Mouse (Mus musculus) erythroblast, adult 5-6 weeks (primary cell): ENCODE data around the gene Usp6nl. TPM values are rescaled to one million over a fixed set of nuclear protein-coding genes. Genes with fewer than 3 reads are reported as not detected.
A peak's percentile ranks its signal among the peaks of the same experiment; 100 is the strongest.

ENCODE experiments used
- ATAC-seq: replicated peaks from 2 replicates; pipeline ENCODE4 v1.8.0; 2016; ENCODE audit warnings: moderate number of reproducible peaks, mild to moderate bottlenecking, moderate TSS enrichment, inconsistent platforms; ENCODE audit not compliant: poor library complexity, low FRiP score, severe bottlenecking
- total RNA-seq, 2 experiments: library from RNA; stranded (forward) in 1 of 2; stranded (reverse) in 1 of 2; fragments of 150-400 nt in 1 of 2; fragments of 200-764, 138-1000 nt in 1 of 2; gene quantifications; 2 replicates each; pipeline versions ENCODE4 v1.2.3 to v1.2.4; 2015 to 2017; ENCODE audit warnings: low replicate concordance in 2 of 2

Gene Usp6nl
- total RNA-seq, 2 experiments from 2014 or later: 5.8 to 6.5 TPM

DNA sequence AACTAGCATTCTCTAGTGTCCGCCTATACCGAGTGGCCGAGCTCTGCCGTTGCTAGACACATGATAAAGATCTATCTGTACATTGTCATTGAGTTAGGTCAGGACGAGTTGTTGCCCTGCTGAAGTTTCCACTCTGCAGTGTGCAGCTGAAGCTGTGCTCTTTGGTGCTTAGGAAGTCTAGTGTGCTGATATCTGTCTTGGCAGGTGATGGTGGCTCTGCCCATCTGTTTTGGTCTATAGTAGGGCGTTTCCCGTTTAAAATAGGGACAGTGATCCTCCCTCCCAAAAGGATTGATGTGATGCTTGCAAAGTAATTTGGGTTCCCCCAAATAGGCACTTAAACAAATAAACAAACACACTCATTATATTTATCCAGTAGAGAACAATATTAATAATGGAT is 82.2 kb downstream of the Usp6nl start:
- 0 out of 2 replicates have a peak, but pooled peaks have one; percentile 51 for ATAC-seq

DNA sequence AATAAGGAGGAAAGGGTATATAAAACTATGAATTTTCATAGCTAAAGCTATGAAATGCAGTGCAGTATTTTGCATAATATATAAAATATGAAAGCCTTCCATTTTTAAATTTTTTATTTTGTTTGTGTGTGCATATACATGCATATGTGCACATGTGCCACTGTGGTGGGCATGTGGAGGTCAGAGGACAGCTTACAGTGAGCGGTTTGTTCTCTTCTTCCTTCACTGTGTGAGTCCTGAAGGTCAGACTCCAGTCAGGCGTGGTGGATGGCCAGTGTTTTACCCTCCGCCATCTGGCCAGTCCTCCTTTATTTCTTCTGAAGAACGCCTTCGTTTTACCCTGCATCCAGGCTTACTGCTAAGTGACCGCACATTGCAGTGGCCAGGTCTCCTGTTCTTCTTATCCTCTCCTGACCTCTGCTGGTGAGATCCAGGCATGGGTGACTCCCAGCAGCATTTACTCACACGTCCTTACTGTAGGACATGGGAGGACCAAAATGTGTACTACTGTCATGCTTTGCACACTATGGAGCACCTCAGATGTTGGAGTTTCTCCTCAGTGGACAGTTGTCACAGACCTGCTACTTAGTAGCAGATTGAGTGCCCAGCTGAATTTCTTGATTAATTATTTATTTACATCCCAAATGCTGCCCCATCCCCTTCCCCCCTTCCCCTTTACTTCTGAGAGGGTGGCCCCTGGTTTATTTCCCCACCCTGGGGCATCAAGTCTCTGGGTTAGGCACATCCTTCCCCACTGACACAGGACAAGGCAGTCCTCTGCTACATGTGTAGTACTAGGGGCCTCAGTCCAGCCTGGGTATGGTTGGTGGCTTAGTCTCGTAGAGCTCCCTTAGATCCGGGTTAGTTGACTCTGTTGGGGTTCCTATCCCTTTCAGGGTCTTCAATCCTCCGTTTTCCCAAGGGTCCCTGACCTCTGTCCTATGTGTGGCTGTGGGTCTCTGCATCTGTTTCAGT is 82.9 kb downstream of the Usp6nl start:
- ATAC-seq: peak; percentile 85

DNA sequence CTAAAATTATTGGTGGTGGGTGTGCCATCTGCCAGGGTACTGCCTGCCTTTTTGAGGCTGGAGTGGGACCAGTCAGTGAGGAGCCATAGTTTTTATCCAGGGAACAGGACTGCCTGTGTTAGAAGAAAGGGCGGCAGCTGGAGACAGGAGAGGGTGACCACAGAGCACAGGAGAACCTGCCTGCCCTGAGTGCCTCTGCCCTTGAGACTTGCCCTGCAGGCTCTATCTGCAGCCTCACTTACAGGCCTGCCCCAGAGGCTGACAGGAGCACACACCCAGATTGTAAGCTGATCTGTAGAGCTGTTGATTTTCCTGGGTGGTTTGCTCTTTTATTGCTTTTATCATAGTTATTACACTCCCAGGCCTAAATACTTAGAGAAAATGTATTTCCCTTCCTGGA is 85.2 kb downstream of the Usp6nl start:
- ATAC-seq: no peak

DNA sequence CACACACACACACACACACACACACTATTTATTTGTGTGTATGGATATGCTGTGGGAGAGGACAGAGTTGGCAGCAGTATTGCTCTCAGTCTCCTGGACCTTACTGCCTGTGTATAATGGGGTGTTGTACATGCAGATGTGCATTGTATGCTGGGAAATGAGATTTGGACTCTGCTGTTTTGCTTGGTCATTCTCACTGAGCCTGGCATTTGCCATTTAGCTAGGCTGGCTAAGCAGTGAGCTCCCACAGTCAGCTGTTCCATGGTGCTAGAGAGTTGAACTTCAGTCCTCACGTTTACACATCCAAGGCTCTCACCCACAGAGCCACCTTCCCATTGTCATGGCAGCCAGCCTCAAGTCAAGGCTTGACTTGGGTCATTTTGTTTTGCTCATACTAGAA is 90.2 kb downstream of the Usp6nl start:
- peak; percentile 44; the same call in 1 of the 2 replicates for ATAC-seq

DNA sequence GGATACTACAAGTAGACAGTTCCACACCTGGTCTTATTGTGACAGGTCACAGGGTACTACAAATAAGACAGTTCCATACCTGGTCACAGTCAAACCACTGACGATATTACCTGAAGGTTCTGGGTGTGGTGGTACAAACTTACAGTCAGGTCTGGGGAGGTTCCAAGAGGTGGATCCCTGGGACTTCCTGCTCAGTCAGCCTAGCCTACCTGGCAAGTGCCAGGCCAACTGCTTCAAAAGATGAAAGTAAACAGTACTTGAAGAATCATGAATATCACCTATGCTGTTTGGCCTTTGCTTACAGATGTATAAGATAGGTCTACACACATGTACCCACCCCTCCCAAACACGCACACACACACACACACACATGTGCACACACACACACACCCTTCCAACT is 91.3 kb downstream of the Usp6nl start:
- no peak for ATAC-seq

DNA sequence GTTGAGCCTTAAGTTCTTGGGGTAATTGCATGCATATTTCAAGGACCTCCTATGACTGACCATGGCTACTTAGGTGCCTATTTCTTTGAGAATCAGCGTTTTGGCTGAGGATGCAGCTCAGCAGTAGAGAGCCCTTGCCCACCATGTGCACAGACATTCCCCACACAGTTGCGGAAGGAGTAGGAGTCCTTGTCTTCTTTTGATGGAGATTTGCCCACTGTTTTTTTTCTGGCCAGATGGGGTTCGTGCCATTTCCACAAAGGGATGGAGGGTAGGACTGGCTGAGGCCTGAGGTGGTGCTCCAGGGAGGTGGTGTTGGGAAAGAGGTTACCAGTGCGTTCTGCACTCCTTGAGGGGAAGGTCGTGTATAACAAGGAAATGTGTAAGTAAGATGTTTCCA is 91.9 kb downstream of the Usp6nl start:
- no peak for ATAC-seq

DNA sequence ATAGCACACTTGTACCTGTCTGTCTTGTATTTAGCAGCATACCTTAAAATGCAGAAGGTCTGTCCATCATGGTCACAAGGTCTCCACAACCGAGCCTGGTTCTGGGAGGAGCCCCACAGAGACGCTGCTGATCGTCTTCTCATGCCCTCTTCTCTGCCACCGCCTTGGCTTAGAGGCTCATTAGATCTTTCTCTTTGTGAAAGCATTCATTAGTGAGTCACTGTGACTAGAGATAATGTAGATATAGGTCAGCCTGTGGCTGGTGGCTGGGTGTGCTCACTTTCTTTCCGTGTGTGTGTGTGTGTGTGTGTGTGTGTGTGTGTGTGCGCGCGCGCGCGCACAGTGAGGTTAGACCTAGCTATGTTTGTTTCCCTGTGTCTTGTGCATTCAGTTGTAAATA is 94.7 kb downstream of the Usp6nl start:
- no peak for ATAC-seq

DNA sequence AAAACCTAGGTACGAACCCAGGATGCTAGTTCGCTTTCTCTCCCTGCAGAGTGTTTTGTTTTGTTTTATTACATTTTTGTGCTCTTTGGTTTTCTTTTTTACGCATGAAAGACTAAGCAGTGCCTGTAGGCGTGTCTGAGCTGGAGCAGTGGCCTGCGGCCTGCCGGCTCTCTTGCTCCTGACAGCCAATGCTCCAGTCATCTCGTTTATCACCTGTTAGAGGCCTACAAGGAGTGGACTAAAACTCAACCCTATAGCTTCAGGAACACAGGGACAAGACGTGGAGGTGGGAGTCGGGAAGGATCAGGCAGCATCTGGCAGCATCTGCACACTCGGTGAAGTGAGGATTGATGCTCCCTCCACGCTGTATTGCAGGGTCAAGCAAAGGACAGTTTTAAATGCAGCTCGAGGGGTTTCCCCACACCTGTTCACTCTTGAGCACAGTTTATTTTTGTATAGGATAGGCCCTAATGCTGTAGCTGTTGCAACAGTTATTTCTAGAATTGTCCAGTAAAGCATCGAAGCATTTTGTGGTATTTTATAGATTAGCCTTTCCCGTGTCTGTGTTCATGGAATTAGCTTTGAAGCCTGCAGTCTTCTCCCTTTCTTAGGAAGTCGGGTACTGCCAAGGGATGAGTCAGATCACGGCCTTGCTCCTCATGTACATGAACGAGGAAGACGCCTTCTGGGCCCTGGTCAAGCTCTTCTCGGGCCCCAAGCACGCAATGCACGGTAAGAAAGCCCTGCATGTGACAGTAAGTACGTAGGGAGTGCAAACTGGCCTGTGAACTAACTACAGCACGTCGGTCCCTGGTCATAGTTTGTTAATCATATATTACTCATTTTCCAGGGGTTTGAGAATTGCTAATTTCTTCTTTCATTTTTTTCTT is 101.4 kb downstream of the Usp6nl start:
- ATAC-seq: no peak

DNA sequence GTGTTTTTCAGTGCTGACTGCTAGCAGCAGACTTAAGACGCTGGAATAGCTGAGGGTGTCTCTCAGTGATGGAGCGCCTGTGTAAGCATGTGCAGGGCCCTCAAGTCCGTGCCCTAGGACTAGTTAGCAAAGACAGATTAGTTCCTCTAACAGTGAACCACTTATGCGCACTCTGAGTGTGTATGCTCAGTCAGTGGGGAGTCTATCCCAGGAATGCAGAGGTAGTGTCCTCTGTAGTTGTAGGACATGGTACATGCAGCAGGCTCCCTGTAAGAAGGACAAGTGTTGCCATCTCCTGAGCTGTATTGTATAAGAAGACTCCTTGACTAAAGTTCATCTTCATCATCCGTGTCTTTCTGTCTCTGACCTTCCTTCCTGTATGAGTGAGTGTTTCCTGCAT is 102.4 kb downstream of the Usp6nl start:
- ATAC-seq: no peak

DNA sequence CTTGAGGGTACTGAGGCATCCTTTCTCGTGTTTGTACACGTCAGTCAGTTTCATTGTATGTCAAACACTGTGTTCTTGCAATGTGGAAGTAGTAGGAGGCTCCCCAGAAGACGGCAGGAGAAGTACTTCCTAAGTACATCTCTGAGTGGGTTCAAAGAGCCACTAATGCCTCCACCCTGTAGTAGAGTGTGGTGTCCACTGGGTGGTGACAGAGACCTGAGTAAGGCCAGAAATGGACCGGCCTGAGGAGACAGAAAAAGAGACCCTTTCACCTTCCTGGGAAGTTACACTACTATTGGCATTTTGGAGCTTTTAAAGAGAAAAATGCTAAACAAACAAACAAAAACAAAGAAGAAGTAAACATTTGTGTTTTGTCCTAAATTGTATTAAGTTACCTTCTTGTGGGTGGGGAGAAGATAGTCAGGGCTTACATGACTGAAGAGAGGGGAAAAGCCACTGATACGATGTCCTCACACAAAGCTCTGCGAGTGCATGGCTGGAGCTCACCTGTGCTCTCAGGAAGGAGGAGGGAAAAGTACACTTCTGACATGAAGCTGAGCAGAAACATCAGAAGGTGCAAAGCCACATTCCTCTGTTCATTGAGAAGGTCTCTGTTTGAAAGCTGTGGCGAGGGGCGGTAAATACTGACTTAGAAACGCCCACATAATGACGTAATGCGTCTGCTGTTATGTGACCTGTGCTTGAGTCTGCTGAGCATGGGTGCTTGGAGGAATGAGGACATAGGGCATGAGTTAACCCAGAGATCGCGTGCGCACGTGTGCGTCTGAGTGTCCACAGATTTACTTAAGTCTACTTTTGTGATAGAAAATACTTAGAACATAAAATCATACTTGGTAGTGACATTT is 113.9 kb downstream of the Usp6nl start:
- no peak for ATAC-seq

DNA sequence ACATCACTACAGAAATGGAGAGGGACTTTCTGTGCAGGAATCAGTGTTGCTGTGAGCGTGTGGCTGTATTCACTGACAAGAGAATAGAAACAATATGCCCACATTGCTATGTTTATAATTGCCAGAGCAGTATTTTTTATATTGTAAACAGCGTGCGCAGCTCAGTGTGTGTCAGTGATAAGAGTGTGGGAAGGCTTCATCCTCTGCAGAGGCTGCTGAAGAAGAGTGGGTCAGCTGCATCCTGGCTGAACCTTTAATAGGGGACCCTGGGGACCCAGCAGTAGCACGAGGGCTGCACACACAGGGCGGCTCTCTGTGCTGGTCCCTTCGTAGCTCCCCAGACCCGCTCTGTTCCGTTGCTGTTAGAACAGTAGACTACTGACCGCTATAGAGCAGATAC is 119.2 kb downstream of the Usp6nl start:
- ATAC-seq: no peak

DNA sequence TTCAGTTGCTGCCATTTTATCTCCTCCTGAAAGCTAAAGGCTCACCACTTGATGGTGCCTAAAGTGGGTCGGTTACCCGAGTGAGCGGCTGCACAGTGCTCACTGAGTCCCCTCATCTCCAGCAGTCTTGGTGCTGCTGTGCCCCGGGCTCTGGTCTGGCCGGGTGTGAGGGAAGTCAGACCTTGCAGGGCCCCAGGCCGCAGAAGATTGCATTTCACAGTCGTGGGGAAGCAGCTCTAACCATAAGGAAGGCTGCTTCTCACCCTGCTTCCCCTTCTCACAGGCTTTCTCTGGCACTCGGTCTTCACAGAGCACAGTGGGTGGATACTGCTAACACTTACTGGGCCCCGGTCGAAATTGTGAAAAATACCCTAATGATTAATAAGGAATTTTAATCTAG is 119.8 kb downstream of the Usp6nl start:
- peak; percentile 9; the same call in 1 of the 2 replicates for ATAC-seq

DNA sequence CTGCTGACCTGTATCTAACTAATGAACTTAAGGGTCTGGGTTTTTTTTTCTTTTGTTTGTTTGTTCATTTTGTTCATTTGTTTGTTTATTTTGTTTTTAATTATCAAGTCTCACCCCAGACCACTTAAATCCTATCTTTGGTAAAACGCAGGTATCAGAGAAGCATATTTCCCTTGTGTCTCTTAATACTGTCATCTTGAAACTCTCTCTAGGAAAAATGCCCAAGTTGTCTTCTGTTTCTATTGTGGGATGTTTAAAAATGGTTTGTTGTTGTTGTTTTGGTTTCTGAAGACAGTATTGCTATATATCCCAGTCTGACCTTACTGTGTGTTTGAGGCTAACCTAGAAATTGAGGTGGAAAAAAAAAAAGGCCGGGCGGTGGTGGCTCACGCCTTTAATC is 121.5 kb downstream of the Usp6nl start:
- no peak for ATAC-seq

DNA sequence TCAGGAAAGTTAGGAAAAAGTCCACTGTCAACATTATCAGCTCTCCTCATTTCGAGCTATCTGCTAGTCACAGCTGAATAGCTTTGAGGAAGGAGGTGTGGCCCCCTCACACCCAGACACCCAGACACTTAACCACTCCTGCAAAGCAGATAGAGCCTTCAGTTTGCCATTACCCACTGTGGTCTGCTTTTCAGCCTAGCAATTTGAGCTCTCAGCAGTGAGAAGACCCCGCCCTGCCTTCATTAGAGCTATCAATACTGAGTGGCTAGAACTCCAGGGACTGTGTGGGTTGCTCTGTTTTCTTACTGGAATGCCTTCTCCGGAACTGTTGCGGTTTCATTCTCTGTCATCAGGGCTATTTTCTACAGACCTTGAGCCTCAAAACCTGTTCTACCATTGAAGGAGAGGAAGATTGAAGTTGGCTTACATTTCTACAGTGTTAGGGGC is 122.3 kb downstream of the Usp6nl start:
- peak; percentile 82 for ATAC-seq

DNA sequence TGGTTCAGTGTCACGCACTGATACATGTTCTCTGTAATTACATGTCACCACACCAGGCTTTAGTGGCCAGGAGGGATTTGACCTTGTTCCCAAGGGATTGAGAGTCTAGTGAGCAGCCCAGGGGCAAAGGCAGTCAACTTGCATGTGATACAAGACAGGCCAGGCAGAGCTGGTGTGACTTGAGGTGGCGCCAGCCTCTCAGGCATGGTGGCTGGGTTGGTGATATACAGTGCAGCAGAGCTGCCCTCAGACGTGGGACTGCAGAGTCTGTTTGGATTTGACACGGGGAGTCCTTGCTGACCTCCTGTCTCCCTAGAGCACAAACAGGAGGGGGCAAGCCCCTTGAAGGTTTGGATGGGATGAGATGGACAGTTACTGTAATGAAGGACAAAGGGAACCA is 123.4 kb downstream of the Usp6nl start:
- ATAC-seq: no peak

DNA sequence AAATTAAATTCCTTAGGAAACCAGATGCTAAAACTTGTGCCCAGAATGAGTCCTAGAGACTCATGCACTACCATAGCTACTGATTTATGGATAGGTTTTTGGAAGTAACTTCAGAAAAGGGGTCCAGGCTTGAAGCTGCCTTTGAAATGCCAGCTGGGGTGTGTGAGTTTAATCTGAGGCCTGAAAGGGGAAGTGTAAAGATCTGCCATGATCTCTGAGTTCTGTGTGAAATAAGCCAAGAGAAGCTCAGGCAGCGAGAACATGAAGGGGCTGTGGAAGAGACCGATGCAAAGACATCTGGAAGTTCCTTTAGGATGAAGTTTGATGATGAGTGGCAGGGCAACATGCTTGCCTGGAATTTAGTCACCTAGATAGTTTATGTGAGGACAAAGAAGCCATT is 126.4 kb downstream of the Usp6nl start:
- ATAC-seq: no peak

DNA sequence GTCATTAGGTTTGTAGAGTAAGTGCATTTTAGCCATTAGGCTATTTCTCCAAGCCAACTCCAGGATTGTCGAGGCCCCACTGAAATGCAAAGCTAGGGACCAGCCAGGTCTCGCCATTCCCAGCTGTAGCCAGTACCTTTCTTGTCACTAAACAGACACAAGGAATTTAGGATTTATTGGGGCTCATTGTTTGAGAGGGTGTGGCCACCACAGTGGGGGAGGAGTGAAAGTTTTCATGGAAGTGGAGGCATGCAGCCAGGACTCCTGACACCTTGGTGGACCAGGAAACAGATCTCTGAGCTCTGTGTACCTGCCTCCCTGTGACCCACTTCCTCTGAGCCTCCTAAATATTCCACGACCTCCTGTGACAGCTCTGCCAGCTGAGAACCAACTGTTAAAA is 127.2 kb downstream of the Usp6nl start:
- ATAC-seq: no peak

DNA sequence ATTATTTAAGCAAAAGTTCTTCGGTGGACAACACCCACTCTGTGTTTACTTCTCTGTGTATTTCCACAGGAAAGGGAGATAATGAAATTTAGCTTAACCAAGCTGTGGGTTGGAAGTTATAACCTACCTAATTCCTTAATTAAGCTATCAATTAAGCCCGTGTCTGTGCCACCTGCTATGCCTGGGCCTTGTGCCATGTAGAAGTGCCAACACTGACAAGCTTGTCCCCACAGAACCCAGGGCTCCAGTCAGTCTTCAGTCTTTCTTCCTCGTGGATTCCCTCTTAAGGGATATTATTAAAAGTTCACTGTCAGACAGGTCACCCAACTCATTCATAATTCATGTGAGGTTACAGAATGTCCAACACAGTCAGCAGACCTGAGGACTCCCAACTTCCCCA is 128.1 kb downstream of the Usp6nl start:
- no peak for ATAC-seq

DNA sequence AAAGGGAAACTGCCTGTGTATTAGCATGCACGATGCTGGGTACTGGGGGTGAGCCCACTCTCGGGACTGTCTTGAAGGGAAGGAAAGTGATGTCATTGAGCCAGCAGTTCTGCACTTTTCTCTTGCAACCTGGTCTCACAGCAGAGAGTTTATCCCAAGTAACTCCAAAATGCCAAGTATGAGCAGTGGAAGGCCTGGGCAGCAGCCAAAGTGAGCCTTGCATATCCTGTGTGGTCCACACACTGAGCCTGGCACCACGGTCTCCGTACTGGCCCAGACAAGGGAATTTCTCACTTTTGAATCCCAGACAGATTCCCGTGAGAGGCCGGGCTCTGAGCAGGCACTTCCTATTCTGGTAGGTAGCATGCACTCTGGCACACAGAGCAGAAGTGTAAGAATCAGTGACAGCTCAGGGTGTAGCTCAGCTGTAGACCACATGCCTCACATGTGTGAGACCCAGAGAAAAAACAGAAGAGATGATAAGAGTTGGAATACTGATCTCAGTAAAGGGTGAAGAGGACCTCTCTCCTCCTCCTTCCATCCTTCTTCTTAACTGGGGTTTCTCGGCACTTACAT is 132.6 kb downstream of the Usp6nl start:
- ATAC-seq: no peak
